Mouse (Mus musculus) forebrain, postnatal 0 days (tissue): ENCODE results near the gene Prr36. TPM values are rescaled to one million over a fixed set of nuclear protein-coding genes. Genes with fewer than 3 reads are reported as not detected.

Experiments
- ATAC-seq: fragments of 200-750 bp; cut with Nextera tagmentation; 2 replicates; pipeline ENCODE4 v1.8.0; 2017; ENCODE audit warnings: mild to moderate bottlenecking, moderate library complexity
- DNase-seq: peaks from one replicate; pipeline ENCODE4 v3.0.0-alpha.2; 2015
- H3K27ac ChIP-seq: fragments of 300-500 bp; sonication (generic); 2 replicates; pipeline ENCODE4 v1.5.1; 2014; ENCODE audit warnings: low read depth, mild to moderate bottlenecking, antibody characterized with exemption, low read length, moderate library complexity, mixed read lengths
- H3K27me3 ChIP-seq: fragments of 300-500 bp; sonication (generic); 2 replicates; pipeline ENCODE4 v1.6.1; 2014; ENCODE audit warnings: mild to moderate bottlenecking, low read length, mixed read lengths; ENCODE audit not compliant: insufficient read depth
- H3K36me3 ChIP-seq: fragments of 300-500 bp; sonication (generic); 2 replicates; pipeline ENCODE4 v1.6.1; 2014; ENCODE audit warnings: mild to moderate bottlenecking, moderate library complexity; ENCODE audit not compliant: insufficient read depth
- H3K4me1 ChIP-seq: fragments of 300-500 bp; sonication (generic); 2 replicates; pipeline ENCODE4 v1.6.1; 2014; ENCODE audit warnings: antibody characterized with exemption; ENCODE audit not compliant: insufficient read depth
- H3K4me2 ChIP-seq: fragments of 300-500 bp; sonication (generic); 2 replicates; pipeline ENCODE4 v1.6.1; 2014; ENCODE audit warnings: low read depth, mild to moderate bottlenecking, moderate library complexity
- H3K4me3 ChIP-seq: fragments of 300-500 bp; sonication (generic); 2 replicates; pipeline ENCODE4 v1.5.1; 2014; ENCODE audit warnings: low read depth, low read length, mixed read lengths
- H3K9ac ChIP-seq: fragments of 300-500 bp; sonication (generic); 2 replicates; pipeline ENCODE4 v1.6.1; 2014; ENCODE audit warnings: mild to moderate bottlenecking
- H3K9me3 ChIP-seq: fragments of 300-500 bp; sonication (generic); 2 replicates; pipeline ENCODE4 v1.6.1; 2016; ENCODE audit warnings: low read length
- CTCF ChIP-seq: sonication (generic); IDR thresholded peaks from 2 replicates; pipeline ENCODE4 v1.5.1; 2016; ENCODE audit warnings: antibody characterized with exemption, control low read depth, low read depth
- WGBS: fragments of 180-500 bp; shearing (Covaris S2); extraction: QIAGEN DNeasy Blood & Tissue Kit; methylation state at CpG from one replicate; pipeline ENCODE4 v1.1.7; 2014; 5-methylcytosine and 5-hydroxymethylcytosine counted together
- polyA plus RNA-seq: library from polyadenylated mRNA; unstranded; fragments of >200 nt; fragmentation: Nextera tagmentation; extraction: Ambion mirVana; gene quantifications from 2 replicates; pipeline ENCODE4 v1.2.1, GENCODE M21; 2015
- total RNA-seq: library from RNA; depleted of rRNA; stranded (reverse); fragments of >200 nt; gene quantifications from 2 replicates; pipeline ENCODE4 v1.2.3, GENCODE M21; 2014

The Prr36 gene
- total and polyA plus RNA-seq, 2 experiments from 2014 or later: 14.8 to 37.2 TPM

GRCm38 (mm10) chr8:4183409-4183808, 33.9 kb downstream of the Prr36 start:
- no peak overlapping the region for H3K27ac ChIP-seq
- peaks cover 62% of the 10 kb centered on the region for H3K36me3 ChIP-seq
- ATAC-seq: no peak
- WGBS: 92% methylated on average over 8 of the region's 8 CpGs
- no peaks in the 10 kb centered on the region for H3K27me3 ChIP-seq
- H3K4me3 ChIP-seq: no peak overlapping the region
- no peak overlapping the region for H3K9ac ChIP-seq
- no peaks in the 10 kb centered on the region for H3K4me1 ChIP-seq
- no peak for TF ChIP-seq CTCF
- no peak overlapping the region for H3K4me2 ChIP-seq
- no peak for DNase-seq
- H3K9me3 ChIP-seq: no peaks in the 10 kb centered on the region

- WGBS: 77% methylated on average over 2 of the region's 2 CpGs
- H3K9ac ChIP-seq: no peak overlapping the region
- ATAC-seq (no peak), DNase-seq (no peak)
- no peaks in the 10 kb centered on the region for H3K9me3 ChIP-seq
- TF ChIP-seq CTCF: no peak
- no peak overlapping the region for H3K4me2 ChIP-seq
- H3K4me1 ChIP-seq: peaks cover 10% of the 10 kb centered on the region
- H3K27me3 ChIP-seq: no peaks in the 10 kb centered on the region
- H3K4me3 ChIP-seq: no peak overlapping the region
- H3K27ac ChIP-seq: no peak overlapping the region
- peaks cover 24% of the 10 kb centered on the region for H3K36me3 ChIP-seq
These were observed 43.2 kb downstream of the Prr36 start for GRCm38 (mm10) chr8:4174018-4174417.

- TF ChIP-seq CTCF: no peak
- peaks cover 24% of the 10 kb centered on the region for H3K4me1 ChIP-seq
- no peaks in the 10 kb centered on the region for H3K9me3 ChIP-seq
- 78% methylated on average over 3 of the region's 3 CpGs for WGBS
- H3K27me3 ChIP-seq: no peaks in the 10 kb centered on the region
- DNase-seq: no peak
- H3K4me2 ChIP-seq: no peak overlapping the region
- peaks cover 13% of the 10 kb centered on the region for H3K36me3 ChIP-seq
- H3K9ac ChIP-seq: no peak overlapping the region
- H3K27ac ChIP-seq: no peak overlapping the region
- no peak overlapping the region for H3K4me3 ChIP-seq
- ATAC-seq: no peak
These were observed 44.8 kb downstream of the Prr36 start for GRCm38 (mm10) chr8:4172486-4172885.

GRCm38 (mm10) chr8:4167918-4168317, 49.3 kb downstream of the Prr36 start:
- Histone ChIP-seq H3K27me3 (no peaks in the 10 kb centered on the region), H3K27ac (no peak overlapping the region), H3K9me3 (no peaks in the 10 kb centered on the region), H3K4me2 (peak overlapping the region; percentile 69), H3K36me3 (peaks cover 7% of the 10 kb centered on the region), H3K4me3 (no peak overlapping the region), H3K9ac (no peak overlapping the region), H3K4me1 (peaks cover 29% of the 10 kb centered on the region)
- ATAC-seq: no peak
- no peak for TF ChIP-seq CTCF
- WGBS: 90% methylated on average over 1 of the region's 1 CpGs
- no peak for DNase-seq

GRCm38 (mm10) chr8:4166881-4167525, 50.3 kb downstream of the Prr36 start:
- DNase-seq (peak; percentile 20), ATAC-seq (no peak)
- no peak for TF ChIP-seq CTCF
- Histone ChIP-seq H3K27me3 (no peaks in the 10 kb centered on the region), H3K36me3 (peaks cover 7% of the 10 kb centered on the region), H3K27ac (peak overlapping the region; percentile 79), H3K9ac (peak overlapping the region; percentile 92), H3K4me2 (peak overlapping the region; percentile 69), H3K9me3 (no peaks in the 10 kb centered on the region), H3K4me3 (peak overlapping the region; percentile 91), H3K4me1 (peaks cover 29% of the 10 kb centered on the region)
- 8% methylated on average over 10 of the region's 10 CpGs for WGBS

GRCm38 (mm10) chr8:4165852-4166751, 51.2 kb downstream of the Prr36 start, which contains the start of gene Evi5l:
Gene Evi5l, plus strand, starts transcription at chr8:4166567.
- H3K27ac ChIP-seq: peak within 1 kb of the TSS; percentile 89
- ATAC-seq (peak; percentile 95), DNase-seq (peak; percentile 100)
- no peaks in the 10 kb centered on the region for H3K27me3 ChIP-seq
- peaks cover under 1% of the 10 kb centered on the region; the same call in 1 of the 2 replicates for H3K36me3 ChIP-seq
- peak within 1 kb of the TSS; percentile 91 for H3K4me3 ChIP-seq
- H3K4me1 ChIP-seq: peaks cover 29% of the 10 kb centered on the region
- no peaks in the 10 kb centered on the region for H3K9me3 ChIP-seq
- H3K9ac ChIP-seq: peak within 1 kb of the TSS; percentile 92
- H3K4me2 ChIP-seq: peak within 1 kb of the TSS; percentile 70
- TF ChIP-seq CTCF: no peak
- 2% methylated on average over 51 of the region's 51 CpGs for WGBS
